Mouse (Mus musculus): Measurements from ENCODE around the gene Parp8. TPM values are rescaled to one million over a fixed set of nuclear protein-coding genes. Genes with fewer than 3 reads are reported as not detected.

Parp8 gene
- 10.2 and 13.0 TPM in 2 replicates for polyA plus RNA-seq (2012; rRNA removed)

DNA sequence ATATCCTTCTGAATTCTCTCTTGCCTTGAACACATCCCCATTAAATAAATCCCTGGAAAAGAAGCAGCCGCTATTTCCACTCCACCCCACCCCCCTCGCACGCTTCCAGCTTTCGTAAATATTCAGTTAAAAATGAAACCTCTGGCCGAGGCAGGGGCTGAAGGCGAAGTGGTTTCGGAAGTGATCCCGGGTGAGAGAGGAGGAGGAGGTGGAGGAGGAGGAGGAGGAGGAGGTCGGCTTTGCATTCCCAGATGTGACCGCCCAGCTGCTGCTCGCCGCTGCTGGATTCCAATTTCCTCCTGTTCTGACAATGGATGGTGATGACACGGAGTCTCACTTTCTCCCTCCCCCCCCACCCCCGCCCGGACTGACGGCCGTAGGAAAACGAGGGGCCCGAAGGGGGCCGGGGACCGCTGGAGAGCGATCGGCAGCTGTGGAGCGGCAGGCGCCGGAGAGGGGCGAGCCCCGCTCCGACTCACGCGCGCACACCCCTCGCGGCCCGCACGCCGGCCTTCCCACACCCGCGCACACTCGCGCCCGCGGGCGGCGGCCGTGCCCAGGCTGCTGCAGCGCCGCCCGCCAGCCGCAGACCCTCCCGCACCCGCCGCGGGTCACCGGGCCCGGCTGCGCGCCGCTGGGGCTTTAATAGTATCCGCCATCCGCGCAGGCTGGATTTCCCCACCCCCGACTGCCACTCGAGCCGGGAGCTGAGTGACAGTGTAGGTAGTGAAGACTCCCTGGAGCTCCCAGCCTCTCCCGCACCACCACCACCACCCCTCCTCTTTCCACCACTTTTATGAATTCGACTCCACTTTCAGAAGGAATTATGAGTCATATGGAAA, at the start of gene Parp8:
Gene Parp8, minus strand, starts transcription at position 312 of the 842 bp plus-strand sequence.

Other genes starting within 250 kb of the Parp8 start
- 95.3 and 99.9 TPM in 2 replicates for gene Emb, start 183.0 kb upstream of the Parp8 start, polyA plus RNA-seq (2012; rRNA removed)
- gene Gm17509, start 195.5 kb upstream of the Parp8 start, polyA plus RNA-seq (2012; rRNA removed): 0.37 TPM in 1 of 2 replicates, not detected in the other

Measured in ovary, adult 2 months (tissue).